Mouse (Mus musculus): ENCODE data around the gene 2410137M14Rik.

The 2410137M14Rik gene

GRCm38 (mm10) chr17:36948286-36948685 lies 32.8 kb downstream of the 2410137M14Rik start:
- DNase-seq (ENCODE audit: low read depth) = no peak

- DNase-seq (ENCODE audit: low read depth) = peak; percentile 71
Measured at GRCm38 (mm10) chr17:36947051-36947819, 33.8 kb downstream of the 2410137M14Rik start.

GRCm38 (mm10) chr17:36944121-36944775 lies 36.8 kb downstream of the 2410137M14Rik start:
- no peak for DNase-seq (ENCODE audit: low read depth)

- no peak for DNase-seq (ENCODE audit: low read depth)
Measured at GRCm38 (mm10) chr17:36943691-36944090, 37.3 kb downstream of the 2410137M14Rik start.

GRCm38 (mm10) chr17:36942791-36943471 lies 38.1 kb downstream of the 2410137M14Rik start, which contains the start of gene Rnf39:
Gene Rnf39, plus strand, starts transcription at chr17:36942918.
- DNase-seq (ENCODE audit: low read depth) = no peak

- DNase-seq (ENCODE audit: low read depth) = peak; percentile 37
Measured at GRCm38 (mm10) chr17:36942391-36942790, 38.6 kb downstream of the 2410137M14Rik start.

GRCm38 (mm10) chr17:36938056-36938455 lies 43.0 kb downstream of the 2410137M14Rik start:
- DNase-seq (ENCODE audit: low read depth) = peak; percentile 67

GRCm38 (mm10) chr17:36931806-36932205 lies 49.2 kb downstream of the 2410137M14Rik start:
- DNase-seq (ENCODE audit: low read depth) = peak; percentile 85

- DNase-seq (ENCODE audit: low read depth) = peak; percentile 15
Measured at GRCm38 (mm10) chr17:36931130-36931529, 49.9 kb downstream of the 2410137M14Rik start.

- no peak for DNase-seq (ENCODE audit: low read depth)
Measured at GRCm38 (mm10) chr17:36930233-36930632, 50.8 kb downstream of the 2410137M14Rik start.

- no peak for DNase-seq (ENCODE audit: low read depth)
Measured at GRCm38 (mm10) chr17:36929236-36929932, 51.7 kb downstream of the 2410137M14Rik start.
